Mouse (Mus musculus): ENCODE results near the gene Nubpl. TPM values are rescaled to one million over a fixed set of nuclear protein-coding genes. Genes with fewer than 3 reads are reported as not detected.

Gene Nubpl
- polyA plus RNA-seq, 2 experiments: 4.9 to 11.6 TPM

- Histone ChIP-seq H3K4me2 (replicated peaks; ENCODE audit: low read depth, low read length, severe bottlenecking) (no peak overlapping the region), H3K4me1 (ENCODE audit: control insufficient read depth, insufficient read depth, low read length) (no peaks in the 10 kb centered on the region), H3K4me3 (replicated peaks; ENCODE audit: low read length) (no peak overlapping the region), H3K27me3 (ENCODE audit: control insufficient read depth, insufficient read depth, low read length) (no peaks in the 10 kb centered on the region), H3K9ac (ENCODE audit: low read depth, low read length, severe bottlenecking) (no peak overlapping the region), H3K9me3 (ENCODE audit: control insufficient read depth, low read length) (no peaks in the 10 kb centered on the region), H3K36me3 (ENCODE audit: control insufficient read depth, insufficient read depth, low read length) (no peaks in the 10 kb centered on the region), H3K27ac (replicated peaks; ENCODE audit: low read depth, low read length) (no peak overlapping the region)
- 82% methylated on average over 6 of the region's 6 CpGs for WGBS
- ATAC-seq (ENCODE audit: low FRiP score, low read depth): no peak
- TF ChIP-seq POLR2A (IDR thresholded peaks at IDR 0.05; ENCODE audit: borderline replicate concordance, extremely low read depth, insufficient read depth, insufficient read length): no peak
- no peak for DNase-seq (ENCODE audit: low spot score)
Measured at GRCm38 (mm10) chr12:52361198-52361597, 263.7 kb downstream of the Nubpl start.

Other genes with a start within 250 kb of the Nubpl start
- 24.8 and 35.9 TPM in 2 replicates for gene Heatr5a, start 126.4 kb upstream of the Nubpl start, polyA plus RNA-seq (2012; rRNA removed)
- 14.1 and 14.7 TPM in 2 replicates for gene Heatr5a, start 126.4 kb upstream of the Nubpl start, polyA plus RNA-seq (2014; fragmentation: Nextera tagmentation; extraction: Ambion mirVana)
- 11.4 and 14.6 TPM in 2 replicates for gene Dtd2, start 91.2 kb upstream of the Nubpl start, polyA plus RNA-seq (2012; rRNA removed)
- gene Dtd2, start 91.2 kb upstream of the Nubpl start, polyA plus RNA-seq (2014; fragmentation: Nextera tagmentation; extraction: Ambion mirVana): 18.7 and 20.3 TPM in 2 replicates
- not detected in 2 replicates for gene Gpr33, start 69.7 kb upstream of the Nubpl start, polyA plus RNA-seq (2012; rRNA removed)
- not detected in 2 replicates for gene Gpr33, start 69.7 kb upstream of the Nubpl start, polyA plus RNA-seq (2014; fragmentation: Nextera tagmentation; extraction: Ambion mirVana)